Mouse (Mus musculus) midbrain, embryonic 10.5 days (tissue): ENCODE measurements around the gene Atp6v0a1. TPM values are rescaled to one million over a fixed set of nuclear protein-coding genes. Genes with fewer than 3 reads are reported as not detected.

Source experiments
- DNase-seq: peaks from one replicate; pipeline ENCODE4 v3.0.0-alpha.2; 2017; ENCODE audit warnings: low spot score
- H3K27ac ChIP-seq: fragments of 300-500 bp; sonication (generic); replicated peaks from 2 replicates; pipeline ENCODE4 v1.5.1; 2016; ENCODE audit warnings: mild to moderate bottlenecking
- H3K27me3 ChIP-seq: fragments of 300-500 bp; sonication (generic); 2 replicates; pipeline ENCODE4 v1.6.1; 2016; ENCODE audit warnings: low read depth, mild to moderate bottlenecking; ENCODE audit not compliant: poor library complexity, severe bottlenecking
- H3K36me3 ChIP-seq: fragments of 300-500 bp; sonication (generic); 2 replicates; pipeline ENCODE4 v1.6.1; 2016; ENCODE audit warnings: mild to moderate bottlenecking, moderate library complexity
- H3K4me1 ChIP-seq: fragments of 300-500 bp; sonication (generic); 2 replicates; pipeline ENCODE4 v1.6.1; 2016
- H3K4me3 ChIP-seq: fragments of 300-500 bp; sonication (generic); 2 replicates; pipeline ENCODE4 v1.5.1; 2016; ENCODE audit warnings: mild to moderate bottlenecking, moderate library complexity
- H3K9me3 ChIP-seq: fragments of 300-500 bp; sonication (generic); replicated peaks from 2 replicates; pipeline ENCODE4 v1.6.1; 2016; ENCODE audit warnings: mild to moderate bottlenecking
- WGBS: fragments of 180-500 bp; shearing (Covaris S2); methylation state at CpG from one replicate; pipeline ENCODE4 v1.1.7; 2016; 5-methylcytosine and 5-hydroxymethylcytosine counted together
- polyA plus RNA-seq: library from polyadenylated mRNA; unstranded; fragments of >200 nt; fragmentation: Nextera tagmentation; extraction: Ambion mirVana; gene quantifications from 2 replicates; pipeline ENCODE4 v1.2.1, GENCODE M21; 2016

Atp6v0a1 gene
- polyA plus RNA-seq, 1 experiment from 2014 or later = 33.9 TPM

DNA sequence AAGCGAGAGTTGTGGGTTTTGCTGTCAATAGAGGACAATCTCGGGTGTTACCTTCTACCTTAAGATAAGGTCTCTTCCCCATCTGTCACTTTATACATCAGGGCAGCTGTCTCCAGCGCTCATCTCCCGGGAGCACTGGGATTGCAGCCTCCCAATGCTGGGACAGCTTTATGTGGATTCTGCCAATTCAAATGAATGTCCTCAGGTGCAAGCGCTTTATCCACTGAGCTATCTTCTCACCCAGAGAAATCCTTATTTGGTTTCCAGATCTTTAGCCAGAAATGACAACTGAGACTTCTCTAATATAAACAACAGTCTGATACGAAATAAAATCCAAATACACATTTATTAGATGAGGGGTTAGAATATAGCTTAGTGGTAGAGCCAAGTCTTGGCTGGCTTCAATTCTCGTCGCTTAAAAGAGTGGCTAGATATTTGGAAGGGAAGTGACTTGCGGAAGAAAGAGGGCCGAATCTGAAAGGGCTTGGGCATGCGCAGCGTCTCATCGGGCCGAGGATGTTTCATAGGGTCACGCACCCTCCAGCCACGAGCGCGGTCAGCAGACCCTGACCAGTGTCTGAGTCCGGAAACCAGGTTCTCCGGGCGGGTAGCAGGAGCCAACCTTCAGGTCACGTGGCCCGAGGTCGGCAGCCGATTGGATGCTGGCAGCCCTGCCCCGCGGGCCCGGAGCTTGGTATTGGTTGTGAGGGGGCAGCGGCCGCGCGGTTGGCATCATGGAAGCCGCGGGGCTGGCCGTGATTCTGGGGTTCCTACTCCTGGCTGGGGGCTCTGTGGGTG is 60.3 kb downstream of the Atp6v0a1 start, which contains the start of gene Naglu:
Naglu (plus strand) TSS at position 622 of the 798 bp plus-strand sequence.
- 5% methylated on average over 35 of the region's 35 CpGs for WGBS
- H3K9me3 ChIP-seq = no peaks in the 10 kb centered on the region
- peak within 1 kb of the TSS; percentile 75 for H3K4me3 ChIP-seq
- H3K4me1 ChIP-seq = peaks cover 32% of the 10 kb centered on the region
- peak within 1 kb of the TSS; percentile 88 for H3K27ac ChIP-seq
- no peaks in the 10 kb centered on the region for H3K36me3 ChIP-seq
- DNase-seq = peak; percentile 96
- H3K27me3 ChIP-seq = peaks cover 42% of the 10 kb centered on the region

DNA sequence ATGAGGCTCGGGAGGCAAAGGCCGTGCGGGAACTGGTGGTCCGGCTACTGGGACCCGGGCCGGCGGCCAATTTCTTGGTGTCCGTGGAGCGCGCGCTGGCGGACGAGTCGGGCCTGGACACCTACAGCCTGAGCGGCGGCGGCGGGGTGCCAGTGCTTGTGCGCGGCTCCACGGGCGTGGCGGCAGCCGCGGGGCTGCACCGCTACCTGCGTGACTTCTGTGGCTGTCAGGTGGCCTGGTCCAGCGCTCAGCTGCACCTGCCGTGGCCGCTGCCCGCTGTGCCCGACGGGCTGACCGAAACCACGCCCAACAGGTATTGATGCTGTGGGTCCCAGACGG is 60.9 kb downstream of the Atp6v0a1 start:
- H3K27me3 ChIP-seq = peaks cover 42% of the 10 kb centered on the region
- H3K4me1 ChIP-seq = peaks cover 32% of the 10 kb centered on the region
- no peaks in the 10 kb centered on the region for H3K36me3 ChIP-seq
- no peaks in the 10 kb centered on the region for H3K9me3 ChIP-seq
- peak overlapping the region; percentile 75 for H3K4me3 ChIP-seq
- WGBS = 1% methylated on average over 36 of the region's 36 CpGs
- no peak for DNase-seq
- peak overlapping the region; percentile 88 for H3K27ac ChIP-seq

DNA sequence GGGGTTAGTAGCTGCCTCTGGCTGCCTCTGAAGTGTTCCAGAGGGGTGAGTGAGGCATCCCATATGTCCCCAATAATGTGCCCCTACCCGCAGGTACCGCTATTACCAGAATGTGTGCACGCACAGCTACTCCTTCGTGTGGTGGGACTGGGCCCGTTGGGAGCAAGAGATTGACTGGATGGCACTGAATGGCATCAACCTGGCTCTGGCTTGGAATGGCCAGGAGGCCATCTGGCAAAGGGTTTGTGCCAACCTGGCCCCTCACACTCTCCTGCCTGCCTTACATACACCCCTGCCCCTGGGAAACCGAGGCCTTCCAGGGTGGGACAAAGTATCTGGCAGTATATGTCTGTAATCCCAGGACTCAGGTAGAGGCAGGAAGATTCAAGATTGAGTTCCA is 61.7 kb downstream of the Atp6v0a1 start:
- Histone ChIP-seq H3K9me3 (no peaks in the 10 kb centered on the region), H3K27ac (no peak overlapping the region), H3K4me1 (peaks cover 31% of the 10 kb centered on the region), H3K27me3 (peaks cover 45% of the 10 kb centered on the region), H3K4me3 (peak overlapping the region; percentile 75), H3K36me3 (no peaks in the 10 kb centered on the region)
- WGBS = 77% methylated on average over 6 of the region's 6 CpGs
- no peak for DNase-seq

DNA sequence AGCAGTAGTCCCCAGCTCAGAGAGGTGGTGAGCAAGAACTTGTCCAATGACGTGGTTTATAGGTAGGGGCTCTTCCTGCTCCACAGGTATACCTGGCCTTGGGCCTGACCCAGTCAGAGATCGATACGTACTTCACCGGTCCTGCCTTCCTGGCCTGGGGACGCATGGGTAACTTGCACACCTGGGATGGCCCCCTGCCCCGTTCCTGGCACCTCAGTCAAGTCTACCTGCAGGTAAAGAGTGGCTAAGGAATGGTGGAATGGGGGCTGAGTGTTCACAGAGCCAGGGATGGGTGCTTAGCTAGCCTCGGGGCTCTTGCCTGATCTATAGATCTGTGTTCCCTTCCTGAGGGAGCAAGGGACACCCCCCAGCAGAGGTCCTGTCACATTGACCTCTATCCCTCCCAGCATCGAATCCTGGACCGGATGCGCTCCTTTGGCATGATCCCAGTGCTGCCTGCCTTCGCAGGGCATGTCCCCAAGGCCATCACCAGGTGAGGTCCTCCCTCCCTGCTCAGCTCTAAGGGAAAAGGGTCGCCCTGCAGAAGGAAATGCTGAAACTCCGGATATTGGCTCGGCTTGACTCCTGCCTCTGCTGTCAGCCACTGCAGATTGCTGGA is 62.7 kb downstream of the Atp6v0a1 start:
- WGBS = 71% methylated on average over 14 of the region's 14 CpGs
- H3K9me3 ChIP-seq = no peaks in the 10 kb centered on the region
- H3K4me3 ChIP-seq = no peak overlapping the region; the same call in none of the 2 replicates
- H3K4me1 ChIP-seq = peaks cover 22% of the 10 kb centered on the region
- no peak overlapping the region for H3K27ac ChIP-seq
- peaks cover 8% of the 10 kb centered on the region; the same call in 1 of the 2 replicates for H3K36me3 ChIP-seq
- no peak for DNase-seq
- H3K27me3 ChIP-seq = peaks cover 54% of the 10 kb centered on the region

DNA sequence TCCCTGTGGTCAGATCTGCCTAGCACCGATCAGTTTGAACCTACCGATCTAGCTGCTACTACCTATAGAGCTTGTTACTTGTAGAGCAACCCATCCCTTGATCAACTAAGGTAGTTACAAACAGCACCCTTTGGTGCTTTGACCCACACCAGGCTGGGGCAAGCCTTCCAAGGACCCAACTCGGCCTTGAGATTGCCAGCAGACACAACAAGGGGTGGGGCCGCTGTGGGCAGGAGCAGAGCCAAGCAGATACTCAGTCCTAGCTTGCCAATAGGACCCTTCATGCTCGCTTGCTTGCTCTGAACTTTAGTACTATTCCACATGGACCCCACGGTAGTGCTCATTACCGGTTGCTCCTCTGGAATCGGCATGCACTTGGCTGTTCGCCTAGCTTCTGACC is 68.9 kb downstream of the Atp6v0a1 start, which contains the start of gene Hsd17b1:
Hsd17b1 (plus strand) TSS at position 291 of the 400 bp plus-strand sequence.
- H3K27me3 ChIP-seq = peaks cover 62% of the 10 kb centered on the region
- 72% methylated on average over 9 of the region's 9 CpGs for WGBS

DNA sequence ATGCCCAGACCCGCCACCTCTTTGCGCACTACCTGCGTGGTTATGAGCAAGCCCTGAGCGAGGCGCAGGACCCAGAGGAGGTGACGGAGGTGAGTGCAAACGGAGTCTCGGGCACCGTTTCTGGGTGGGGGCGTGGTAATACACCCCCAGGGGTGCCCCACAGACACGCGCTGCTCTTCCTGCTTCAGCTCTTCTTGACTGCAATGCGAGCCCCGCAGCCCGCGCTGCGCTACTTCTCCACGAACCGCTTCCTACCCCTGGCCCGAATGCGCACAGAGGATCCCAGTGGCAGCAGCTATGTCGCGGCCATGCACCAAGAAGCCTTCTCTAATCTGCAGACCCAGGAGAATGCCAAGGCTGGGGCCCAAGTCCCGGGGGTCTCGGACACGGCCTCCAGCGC is 70.5 kb downstream of the Atp6v0a1 start:
- H3K27me3 ChIP-seq = peaks cover 62% of the 10 kb centered on the region
- H3K4me3 ChIP-seq = peak overlapping the region; percentile 21; the same call in 1 of the 2 replicates
- H3K36me3 ChIP-seq = peaks cover 10% of the 10 kb centered on the region
- 3% methylated on average over 27 of the region's 27 CpGs for WGBS
- H3K4me1 ChIP-seq = peaks cover 32% of the 10 kb centered on the region
- no peaks in the 10 kb centered on the region for H3K9me3 ChIP-seq
- no peak for DNase-seq
- no peak overlapping the region for H3K27ac ChIP-seq

More for the DNA sequence above, 68.9 kb downstream of the Atp6v0a1 start, which contains the start of gene Hsd17b1:
- H3K36me3 ChIP-seq = peaks cover 8% of the 10 kb centered on the region; the same call in 1 of the 2 replicates
- no peaks in the 10 kb centered on the region for H3K9me3 ChIP-seq
- H3K4me3 ChIP-seq = no peak within 1 kb of the TSS
- no peak for DNase-seq
- H3K27ac ChIP-seq = no peak within 1 kb of the TSS
- H3K4me1 ChIP-seq = peaks cover 19% of the 10 kb centered on the region

DNA sequence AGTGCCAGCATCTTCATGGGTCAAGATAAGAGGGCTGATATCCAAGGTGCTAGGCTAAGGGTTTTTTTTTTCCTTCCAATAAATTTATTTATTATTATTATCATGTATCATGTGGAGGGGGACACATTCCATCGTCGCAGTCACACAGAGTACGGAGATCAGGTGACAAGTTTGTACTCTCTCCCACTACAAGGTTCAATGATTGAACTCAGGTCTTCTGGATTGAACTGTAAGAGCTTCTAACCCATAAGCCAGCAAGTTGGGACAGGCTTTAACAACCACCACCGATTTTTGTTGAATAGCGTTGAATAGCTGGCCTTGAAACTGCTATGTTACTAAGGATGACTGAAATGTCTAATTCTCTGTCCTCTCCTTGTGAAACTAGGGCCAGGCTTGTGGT is 71.2 kb downstream of the Atp6v0a1 start:
- no peak for DNase-seq
- Histone ChIP-seq H3K4me1 (peaks cover 32% of the 10 kb centered on the region), H3K27ac (no peak overlapping the region), H3K27me3 (peaks cover 62% of the 10 kb centered on the region), H3K9me3 (no peaks in the 10 kb centered on the region), H3K36me3 (peaks cover 17% of the 10 kb centered on the region), H3K4me3 (no peak overlapping the region)
- 66% methylated on average over 5 of the region's 5 CpGs for WGBS

DNA sequence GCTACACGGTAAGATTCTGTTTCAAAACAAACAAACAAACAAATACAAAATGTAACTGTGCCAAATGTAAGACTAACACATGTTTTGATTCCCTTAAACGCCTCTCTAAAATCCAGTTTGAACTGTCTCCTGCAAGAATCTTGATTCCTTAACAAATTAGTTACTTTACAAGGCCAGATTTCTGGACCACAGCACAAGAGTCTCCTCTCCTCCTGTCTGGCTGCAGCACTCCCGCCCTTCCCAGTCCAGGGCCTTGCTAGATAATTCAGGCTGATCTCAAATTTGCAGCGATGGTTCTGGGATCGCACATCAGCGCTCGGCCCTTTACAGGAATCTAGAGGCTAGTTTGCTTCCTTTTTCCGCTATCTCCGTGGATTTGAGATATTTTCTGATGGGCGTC is 72.4 kb downstream of the Atp6v0a1 start:
- Histone ChIP-seq H3K4me3 (peak overlapping the region; percentile 79), H3K27me3 (peaks cover 52% of the 10 kb centered on the region), H3K4me1 (peaks cover 44% of the 10 kb centered on the region), H3K36me3 (peaks cover 21% of the 10 kb centered on the region), H3K9me3 (no peaks in the 10 kb centered on the region), H3K27ac (peak overlapping the region; percentile 87)
- no peak for DNase-seq
- WGBS = 7% methylated on average over 10 of the region's 10 CpGs

DNA sequence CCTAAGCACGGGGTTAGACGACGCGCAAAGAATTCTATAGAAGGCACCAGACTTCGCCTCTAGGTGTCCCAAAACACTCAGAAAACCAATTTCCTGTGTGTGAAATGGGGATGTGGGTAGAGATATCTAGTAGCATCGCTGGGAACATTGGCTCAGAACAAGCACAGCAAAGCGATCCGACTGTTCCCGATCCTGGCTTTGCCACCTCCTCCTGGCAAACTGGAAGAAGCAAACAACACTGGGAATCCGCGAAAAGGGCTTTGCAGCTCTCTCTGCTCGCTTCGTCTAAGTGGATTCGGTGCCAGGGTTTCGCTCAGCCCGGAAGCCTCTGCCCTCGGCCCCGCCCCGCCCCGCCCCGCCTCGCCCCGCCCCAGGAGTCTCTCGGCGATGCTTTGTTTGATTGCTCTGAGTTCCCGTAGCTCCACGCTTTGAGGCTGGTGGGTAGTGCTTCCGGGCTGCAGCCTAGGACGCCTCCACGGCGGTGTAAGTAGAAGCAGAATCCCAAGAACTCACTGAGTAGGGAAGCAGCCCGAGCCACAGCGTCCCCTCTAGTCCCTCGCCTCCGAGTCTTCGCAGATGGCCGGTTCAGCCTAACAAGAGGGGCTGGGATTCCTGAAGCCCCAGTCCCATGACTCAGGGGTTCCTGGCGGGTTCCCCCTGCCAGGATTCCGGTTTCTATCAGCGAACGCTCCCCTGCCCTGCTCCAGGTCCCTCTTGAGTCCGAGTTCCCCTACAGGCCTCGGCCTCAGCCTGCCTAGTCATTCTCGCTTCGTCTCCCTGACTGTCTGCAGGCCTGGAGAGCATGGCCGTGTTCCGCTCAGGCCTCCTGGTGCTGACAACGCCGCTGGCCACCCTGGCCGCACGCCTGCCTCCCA is 73.2 kb downstream of the Atp6v0a1 start, which contains the start of gene Coasy:
Coasy (plus strand) TSS at position 358 of the 875 bp plus-strand sequence.
- peaks cover 51% of the 10 kb centered on the region for H3K4me1 ChIP-seq
- peaks cover 44% of the 10 kb centered on the region for H3K27me3 ChIP-seq
- peak; percentile 96 for DNase-seq
- peak within 1 kb of the TSS; percentile 87 for H3K27ac ChIP-seq
- no peaks in the 10 kb centered on the region for H3K9me3 ChIP-seq
- peaks cover 18% of the 10 kb centered on the region for H3K36me3 ChIP-seq
- H3K4me3 ChIP-seq = peak within 1 kb of the TSS; percentile 79
- under 1% methylated on average over 51 of the region's 51 CpGs for WGBS

DNA sequence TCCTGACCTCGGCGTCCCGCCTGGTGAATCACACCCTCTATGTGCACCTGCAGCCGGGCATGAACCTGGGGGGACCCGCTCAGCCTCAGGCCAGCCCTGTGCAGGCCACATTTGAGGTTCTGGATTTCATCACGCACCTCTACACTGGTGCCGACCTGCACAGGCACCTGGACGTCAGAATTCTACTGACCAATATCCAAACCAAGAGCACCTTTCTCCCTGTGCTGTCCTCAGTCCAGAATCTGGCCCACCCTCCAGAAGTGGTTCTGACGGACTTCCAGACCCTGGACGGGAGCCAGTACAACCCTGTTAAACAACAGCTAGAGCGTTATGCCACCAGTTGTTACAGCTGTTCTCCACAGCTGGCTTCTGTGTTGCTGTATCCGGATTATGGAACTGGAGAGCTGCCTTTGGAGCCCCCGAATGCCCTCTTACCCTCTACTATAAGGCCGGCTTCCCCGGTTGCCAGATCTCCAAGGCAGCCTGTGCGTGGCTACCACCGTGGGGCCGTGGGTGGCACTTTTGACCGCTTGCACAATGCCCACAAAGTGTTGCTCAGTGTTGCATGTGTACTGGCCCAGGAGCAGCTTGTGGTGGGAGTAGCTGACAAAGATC is 73.9 kb downstream of the Atp6v0a1 start:
- 40% methylated on average over 19 of the region's 19 CpGs for WGBS
- no peak for DNase-seq
- Histone ChIP-seq H3K9me3 (no peaks in the 10 kb centered on the region), H3K27me3 (peaks cover 37% of the 10 kb centered on the region), H3K36me3 (peaks cover 18% of the 10 kb centered on the region), H3K4me3 (peak overlapping the region; percentile 79), H3K27ac (peak overlapping the region; percentile 87), H3K4me1 (peaks cover 59% of the 10 kb centered on the region)

DNA sequence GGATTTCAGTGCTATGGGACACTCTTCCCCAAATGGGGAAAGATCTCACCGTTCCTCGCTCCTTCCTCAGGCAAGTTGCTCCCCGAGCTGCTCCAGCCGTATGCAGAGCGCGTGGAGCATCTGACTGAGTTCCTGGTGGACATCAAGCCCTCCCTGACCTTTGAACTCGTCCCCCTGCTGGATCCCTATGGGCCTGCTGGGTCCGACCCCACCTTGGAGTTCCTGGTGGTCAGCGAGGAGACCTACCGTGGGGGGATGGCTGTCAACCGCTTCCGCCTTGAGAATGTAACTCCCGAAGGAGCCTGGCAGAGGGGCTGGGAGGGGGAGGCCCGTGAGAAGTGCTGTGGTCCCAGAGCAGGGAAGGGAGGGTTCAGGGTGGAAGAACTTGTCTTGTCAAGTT is 75.0 kb downstream of the Atp6v0a1 start:
- 85% methylated on average over 14 of the region's 14 CpGs for WGBS
- no peaks in the 10 kb centered on the region for H3K9me3 ChIP-seq
- peaks cover 26% of the 10 kb centered on the region for H3K36me3 ChIP-seq
- H3K27ac ChIP-seq = no peak overlapping the region
- peaks cover 65% of the 10 kb centered on the region for H3K4me1 ChIP-seq
- H3K27me3 ChIP-seq = peaks cover 26% of the 10 kb centered on the region
- peak overlapping the region; percentile 14; the same call in 1 of the 2 replicates for H3K4me3 ChIP-seq
- DNase-seq = no peak

DNA sequence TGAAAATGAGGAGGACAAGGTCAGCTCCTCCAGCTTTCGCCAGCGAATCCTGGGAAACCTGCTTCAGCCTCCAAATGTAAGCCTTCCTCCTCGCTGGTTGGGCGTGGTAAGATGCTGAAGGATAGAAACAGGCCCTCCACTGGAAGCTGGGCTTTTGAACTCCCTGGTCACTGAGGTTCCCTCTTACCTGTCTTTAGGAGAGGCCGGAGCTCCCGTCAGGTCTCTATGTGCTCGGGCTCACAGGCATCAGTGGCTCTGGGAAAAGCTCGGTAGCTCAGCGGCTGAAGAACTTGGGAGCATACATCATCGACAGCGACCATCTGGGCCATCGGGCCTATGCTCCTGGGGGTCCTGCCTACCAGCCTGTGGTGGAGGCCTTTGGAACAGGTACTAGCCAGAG is 75.6 kb downstream of the Atp6v0a1 start:
- no peak for DNase-seq
- peaks cover 63% of the 10 kb centered on the region for H3K4me1 ChIP-seq
- H3K27ac ChIP-seq = no peak overlapping the region
- H3K36me3 ChIP-seq = peaks cover 31% of the 10 kb centered on the region
- peaks cover 21% of the 10 kb centered on the region for H3K27me3 ChIP-seq
- 97% methylated on average over 12 of the region's 12 CpGs for WGBS
- no peaks in the 10 kb centered on the region for H3K9me3 ChIP-seq
- H3K4me3 ChIP-seq = no peak overlapping the region
